Mouse (Mus musculus) limb, embryonic 15.5 days (tissue): ENCODE measurements around the gene Sox14. TPM values are rescaled to one million over a fixed set of nuclear protein-coding genes. Genes with fewer than 3 reads are reported as not detected.

ENCODE experiments used
- ATAC-seq: fragments of 200-750 bp; cut with Nextera tagmentation; 2 replicates; pipeline ENCODE4 v1.8.0; 2017; ENCODE audit warnings: low read depth, moderate TSS enrichment; ENCODE audit not compliant: insufficient number of reproducible peaks, low FRiP score, low TSS enrichment
- H3K27ac ChIP-seq: fragments of 300-500 bp; sonication (generic); 2 replicates; pipeline ENCODE4 v1.5.1; 2015; ENCODE audit warnings: moderate library complexity, mild to moderate bottlenecking, inconsistent platforms
- H3K27me3 ChIP-seq: fragments of 300-500 bp; sonication (generic); 2 replicates; pipeline ENCODE4 v1.6.1; 2015; ENCODE audit warnings: inconsistent platforms
- H3K36me3 ChIP-seq: fragments of 300-500 bp; sonication (generic); 2 replicates; pipeline ENCODE4 v1.6.1; 2015; ENCODE audit warnings: inconsistent platforms
- H3K4me1 ChIP-seq: fragments of 300-500 bp; sonication (generic); 2 replicates; pipeline ENCODE4 v1.6.1; 2015; ENCODE audit warnings: inconsistent platforms
- H3K4me2 ChIP-seq: fragments of 300-500 bp; sonication (generic); 2 replicates; pipeline ENCODE4 v1.6.1; 2015; ENCODE audit warnings: mild to moderate bottlenecking, inconsistent platforms
- H3K4me3 ChIP-seq: fragments of 300-500 bp; sonication (generic); 2 replicates; pipeline ENCODE4 v1.5.1; 2015; ENCODE audit warnings: mild to moderate bottlenecking, inconsistent platforms
- H3K9ac ChIP-seq: fragments of 300-500 bp; sonication (generic); 2 replicates; pipeline ENCODE4 v1.6.1; 2015; ENCODE audit warnings: inconsistent platforms
- H3K9me3 ChIP-seq: fragments of 300-500 bp; sonication (generic); 2 replicates; pipeline ENCODE4 v1.6.1; 2016; ENCODE audit warnings: inconsistent platforms
- WGBS: fragments of 180-500 bp; shearing (Covaris S2); methylation state at CpG from one replicate; pipeline ENCODE4 v1.1.7; 2015; 5-methylcytosine and 5-hydroxymethylcytosine counted together
- polyA plus RNA-seq: library from polyadenylated mRNA; unstranded; fragments of >200 nt; fragmentation: Nextera tagmentation; extraction: Ambion mirVana; gene quantifications from 2 replicates; pipeline ENCODE4 v1.2.1, GENCODE M21; 2015

Sox14 gene
- polyA plus RNA-seq, 1 experiment from 2014 or later: not detected

GRCm38 (mm10) chr9:99838877-99839276 is 37.1 kb downstream of the Sox14 start:
- H3K4me1 ChIP-seq: 0 out of 2 replicates have a peak, but pooled peaks cover 4% of the 10 kb centered on the region
- no peak overlapping the region for H3K27ac ChIP-seq
- no peaks in the 10 kb centered on the region for H3K27me3 ChIP-seq
- WGBS: 35% methylated on average over 7 of the region's 7 CpGs
- H3K9me3 ChIP-seq: no peaks in the 10 kb centered on the region
- no peak for ATAC-seq
- H3K9ac ChIP-seq: no peak overlapping the region
- H3K4me3 ChIP-seq: no peak overlapping the region
- no peak overlapping the region for H3K4me2 ChIP-seq
- H3K36me3 ChIP-seq: no peaks in the 10 kb centered on the region

GRCm38 (mm10) chr9:99836707-99837106 is 39.3 kb downstream of the Sox14 start:
- no peaks in the 10 kb centered on the region for H3K27me3 ChIP-seq
- H3K9me3 ChIP-seq: no peaks in the 10 kb centered on the region
- WGBS: 92% methylated on average over 12 of the region's 12 CpGs

GRCm38 (mm10) chr9:99835624-99836430 is 40.1 kb downstream of the Sox14 start:
- Histone ChIP-seq H3K4me3 (no peak overlapping the region), H3K4me2 (no peak overlapping the region), H3K27me3 (no peaks in the 10 kb centered on the region), H3K9me3 (no peaks in the 10 kb centered on the region), H3K9ac (no peak overlapping the region), H3K27ac (no peak overlapping the region), H3K36me3 (no peaks in the 10 kb centered on the region), H3K4me1 (0 out of 2 replicates have a peak, but pooled peaks cover 4% of the 10 kb centered on the region)
- whole genome bisulfite sequencing: 46% methylated on average over 11 of the region's 11 CpGs
- no peak for ATAC-seq

More at GRCm38 (mm10) chr9:99836707-99837106, 39.3 kb downstream of the Sox14 start:
- H3K9ac ChIP-seq: no peak overlapping the region
- H3K27ac ChIP-seq: no peak overlapping the region
- H3K4me3 ChIP-seq: no peak overlapping the region
- H3K4me1 ChIP-seq: 0 out of 2 replicates have a peak, but pooled peaks cover 4% of the 10 kb centered on the region
- no peaks in the 10 kb centered on the region for H3K36me3 ChIP-seq
- no peak for ATAC-seq
- no peak overlapping the region for H3K4me2 ChIP-seq

Other genes with a start within 250 kb of the Sox14 start
- gene Dzip1l, start 246.7 kb downstream of the Sox14 start, polyA plus RNA-seq: 20.8 and 21.8 TPM in 2 replicates
- 0.15 TPM in 1 of 2 replicates, not detected in the other for gene Cldn18, start 158.9 kb downstream of the Sox14 start, polyA plus RNA-seq